Mouse (Mus musculus) activated CD4-positive, CD25-positive, alpha-beta regulatory T cell, adult 4 months (primary cell): ENCODE measurements around the gene Gm20388. TPM values are rescaled to one million over a fixed set of nuclear protein-coding genes. Genes with fewer than 3 reads are reported as not detected.

Experiments
- ATAC-seq: one replicate; pipeline ENCODE4 v1.8.0; 2017
- polyA plus RNA-seq, 2 experiments: library from polyadenylated mRNA; unstranded; fragments of 100-300 nt; shearing (Covaris generic); gene quantifications; one replicate each; pipeline ENCODE4 v1.2.1; 2017

Gene Gm20388
- polyA plus RNA-seq, 2 experiments from 2014 or later: 9.9 to 12.3 TPM

- ATAC-seq: no peak
These were observed 302.0 kb downstream of the Gm20388 start for GRCm38 (mm10) chr8:120212596-120212995.

- no peak for ATAC-seq
These were observed 302.6 kb downstream of the Gm20388 start for GRCm38 (mm10) chr8:120213229-120213628.

- no peak for ATAC-seq
These were observed 303.3 kb downstream of the Gm20388 start for GRCm38 (mm10) chr8:120213939-120214338.

GRCm38 (mm10) chr8:120215416-120216141, 304.9 kb downstream of the Gm20388 start:
- no peak for ATAC-seq

GRCm38 (mm10) chr8:120216855-120217830, 306.5 kb downstream of the Gm20388 start:
- no peak for ATAC-seq

GRCm38 (mm10) chr8:120222548-120222947, 311.9 kb downstream of the Gm20388 start:
- no peak for ATAC-seq

GRCm38 (mm10) chr8:120224521-120225420, 314.1 kb downstream of the Gm20388 start:
- ATAC-seq: no peak

GRCm38 (mm10) chr8:120225421-120226151, 314.9 kb downstream of the Gm20388 start:
- ATAC-seq: peak; percentile 43

GRCm38 (mm10) chr8:120226700-120227577, 316.3 kb downstream of the Gm20388 start:
- no peak for ATAC-seq

GRCm38 (mm10) chr8:120227578-120227876, 316.9 kb downstream of the Gm20388 start:
- ATAC-seq: no peak

- ATAC-seq: no peak
These were observed 317.4 kb downstream of the Gm20388 start, which contains the start of gene Gse1 for GRCm38 (mm10) chr8:120227891-120228591. Gse1 (plus strand) TSS chr8:120228456.

- no peak for ATAC-seq
These were observed 318.3 kb downstream of the Gm20388 start for GRCm38 (mm10) chr8:120228781-120229573.

- no peak for ATAC-seq
These were observed 318.9 kb downstream of the Gm20388 start for GRCm38 (mm10) chr8:120229574-120229916.

GRCm38 (mm10) chr8:120230081-120230480, 319.4 kb downstream of the Gm20388 start:
- ATAC-seq: no peak

- ATAC-seq: no peak
These were observed 320.3 kb downstream of the Gm20388 start for GRCm38 (mm10) chr8:120230715-120231614.

GRCm38 (mm10) chr8:120231870-120232269, 321.2 kb downstream of the Gm20388 start:
- ATAC-seq: no peak

- ATAC-seq: no peak
These were observed 321.8 kb downstream of the Gm20388 start for GRCm38 (mm10) chr8:120232398-120232797.

- no peak for ATAC-seq
These were observed 322.3 kb downstream of the Gm20388 start for GRCm38 (mm10) chr8:120232913-120233312.
